Mouse (Mus musculus) CD8-positive naive resting alpha-beta T cell, adult 57 days (primary cell): ENCODE results near the gene Rps23. TPM values are rescaled to one million over a fixed set of nuclear protein-coding genes. Genes with fewer than 3 reads are reported as not detected.

ENCODE experiments used
- total RNA-seq: library from RNA; stranded (reverse); gene quantifications from one replicate; pipeline ENCODE4 v1.2.4, GENCODE M21; 2023

Gene Rps23
- total RNA-seq, result 1,176 TPM

DNA sequence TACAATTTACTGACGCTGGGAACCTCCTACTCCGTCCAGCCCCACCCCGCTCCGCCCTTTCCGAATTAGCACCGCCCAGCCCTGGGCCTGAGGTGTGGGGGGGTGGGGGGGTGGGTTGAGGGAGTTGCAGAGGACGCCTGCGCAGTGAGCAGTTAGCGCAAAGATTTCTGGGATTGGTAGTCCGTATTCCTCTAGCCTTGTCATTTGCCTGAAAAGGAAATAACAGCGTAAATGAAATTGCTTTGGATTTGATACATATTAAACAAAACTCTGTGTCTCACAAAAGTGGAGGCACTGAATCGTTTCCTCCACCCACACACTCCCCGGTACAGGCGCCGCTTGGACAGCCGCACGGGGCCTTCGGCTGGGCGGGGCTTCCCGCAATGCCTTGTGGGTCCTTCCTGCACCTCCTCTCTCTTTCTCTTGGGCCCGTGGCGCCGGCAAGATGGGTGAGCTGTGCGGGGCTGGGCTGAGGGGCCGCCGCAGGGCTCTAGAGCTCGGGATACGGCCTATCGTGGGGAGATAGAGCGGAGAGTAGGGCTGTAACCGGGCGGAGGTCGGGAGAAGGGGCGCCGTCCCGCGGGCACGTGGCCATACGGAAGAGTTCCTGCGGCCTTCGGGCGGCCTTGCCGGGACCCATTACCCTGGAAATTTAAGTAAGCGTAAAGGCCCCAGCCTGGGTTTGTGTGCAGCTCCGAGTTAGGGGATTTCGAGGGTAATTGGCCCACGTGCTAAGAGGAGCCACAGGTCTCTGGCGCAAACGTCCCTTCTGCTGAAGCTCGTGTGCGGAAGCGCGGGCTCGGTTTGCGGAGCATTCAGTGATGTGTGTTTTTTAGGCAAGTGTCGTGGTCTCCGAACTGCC, at the start of gene Rps23:
Gene Rps23, plus strand, starts transcription at position 208 of the 862 bp plus-strand sequence.

DNA sequence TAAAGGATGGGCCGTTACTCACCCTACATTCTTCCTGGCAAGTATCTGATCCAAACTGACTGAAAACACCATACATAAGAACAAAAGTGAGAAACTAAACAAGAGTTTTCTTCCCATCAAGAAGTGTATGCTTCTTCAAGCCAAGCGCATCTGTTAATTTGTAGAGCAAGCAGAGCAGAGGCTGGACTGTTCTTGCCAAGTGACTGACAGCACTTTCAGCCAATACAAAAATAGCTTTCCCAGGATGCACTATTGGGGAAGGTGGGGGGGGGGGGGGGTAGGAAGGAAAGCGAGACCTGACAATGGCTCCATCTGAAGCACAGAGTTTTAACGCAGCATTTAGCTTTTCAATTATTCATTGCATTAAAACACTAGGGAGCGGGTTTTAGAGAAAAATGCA, 17.6 kb upstream of the Rps23 start, which contains the start of gene Atp6ap1l:
Gene Atp6ap1l, minus strand, starts transcription at position 180 of the 400 bp plus-strand sequence.

Other genes with a start within 250 kb of the Rps23 start
- gene Atp6ap1l, start 17.6 kb upstream of the Rps23 start, total RNA-seq, result not detected